Mouse (Mus musculus) gastrocnemius, postnatal 10 days (tissue): Measurements from ENCODE around the gene E030018B13Rik. TPM values are rescaled to one million over a fixed set of nuclear protein-coding genes. Genes with fewer than 3 reads are reported as not detected.

ENCODE experiments used
- DNase-seq: peaks from one replicate; pipeline ENCODE4 v3.0.0; 2021; ENCODE audit warnings: mixed read lengths
- total RNA-seq, 2 experiments: library from RNA; stranded (reverse); gene quantifications; 2 replicates each; pipeline ENCODE4 v1.2.3; 2021

The E030018B13Rik gene
- total RNA-seq, 2 experiments from 2014 or later: not detected

GRCm38 (mm10) chr7:63965635-63966418 is 49.2 kb downstream of the E030018B13Rik start:
- DNase-seq: no peak

GRCm38 (mm10) chr7:63969941-63970340 is 53.3 kb downstream of the E030018B13Rik start:
- DNase-seq: no peak

Other genes starting within 250 kb of the E030018B13Rik start
- 10 to 100 TPM; 38.3 to 50.8 TPM for gene Klf13, start 22.1 kb downstream of the E030018B13Rik start, total RNA-seq
- under 1 TPM; 0.38 to 0.66 TPM for gene Trpm1, start 237.0 kb downstream of the E030018B13Rik start, total RNA-seq